In genomic region chr8:91134070-91134475, GRCm38 (mm10) we compare ENCODE assay signal across 7 mouse cellular contexts.
A peak's percentile ranks its signal among the peaks of the same experiment; 100 is the strongest.
DNase-seq lines count a peak whose midpoint lies in the region; ATAC-seq and TF ChIP-seq lines count a peak whose summit lies in the region.

No protein-coding gene starts in this region.

- peak; percentile 99; the same call in 1 of the 2 replicates for ATAC-seq in embryonic facial prominence, embryonic 13.5 days (ENCODE audit: insufficient number of reproducible peaks, insufficient read depth, low FRiP score, low TSS enrichment, low read depth)
- peak; percentile 99 for ATAC-seq in limb, embryonic 12.5 days (ENCODE audit: insufficient number of reproducible peaks, insufficient read depth, low FRiP score, low TSS enrichment, low read depth)
- ATAC-seq in midbrain, embryonic 15.5 days (replicated peaks) = peak; percentile 99

- no peaks in the 10 kb centered on the region for H3K9me3 ChIP-seq in embryonic facial prominence, embryonic 13.5 days
- H3K9me3 ChIP-seq in limb, embryonic 12.5 days = no peaks in the 10 kb centered on the region
- H3K9me3 ChIP-seq in midbrain, embryonic 15.5 days = no peaks in the 10 kb centered on the region

- TF ChIP-seq CTCF in kidney, adult 2 months (conservative IDR thresholded peaks at IDR 0.05; ENCODE audit: insufficient read depth, insufficient read length, low read depth, low read length) = peak; percentile 24; the same call in 1 of the 2 replicates
- no peak for TF ChIP-seq CTCF in spleen, adult 2 months (IDR thresholded peaks at IDR 0.05; ENCODE audit: extremely low read depth, insufficient read depth, insufficient read length, insufficient replicate concordance)

- H3K9ac ChIP-seq in embryonic facial prominence, embryonic 13.5 days = peak overlapping the region; percentile 75
- peak overlapping the region; percentile 70; the same call in 1 of the 2 replicates for H3K9ac ChIP-seq in limb, embryonic 12.5 days (replicated peaks)
- H3K9ac ChIP-seq in midbrain, embryonic 15.5 days = peak overlapping the region; percentile 26; the same call in 1 of the 2 replicates

- peaks cover 11% of the 10 kb centered on the region for H3K36me3 ChIP-seq in embryonic facial prominence, embryonic 13.5 days
- H3K36me3 ChIP-seq in kidney, adult 2 months (ENCODE audit: control insufficient read depth, insufficient read depth, low read length) = peaks cover 2% of the 10 kb centered on the region; the same call in 1 of the 2 replicates
- H3K36me3 ChIP-seq in limb, embryonic 12.5 days = peaks cover 13% of the 10 kb centered on the region
- H3K36me3 ChIP-seq in midbrain, embryonic 15.5 days (replicated peaks) = no peaks in the 10 kb centered on the region; the same call in 1 of the 2 replicates
- 0 out of 2 replicates have a peak, but pooled peaks cover under 1% of the 10 kb centered on the region for H3K36me3 ChIP-seq in spleen, adult 2 months (ENCODE audit: control insufficient read depth, insufficient read depth, low read length)

- peak overlapping the region; percentile 56 for H3K4me2 ChIP-seq in embryonic facial prominence, embryonic 13.5 days
- peak overlapping the region; percentile 90 for H3K4me2 ChIP-seq in limb, embryonic 12.5 days
- H3K4me2 ChIP-seq in midbrain, embryonic 15.5 days = peak overlapping the region; percentile 48

- peak; percentile 99 to 100 for DNase-seq in adrenal gland, postnatal 36 days
- DNase-seq in heart, adult 18-20 months = peak; percentile 99 to 100
- DNase-seq in kidney, adult 2 months = peak; percentile 100
- DNase-seq in spleen, adult 2 months (ENCODE audit: low read depth in 1 of 2, low spot score in 2 of 2) = peak; percentile 97 to 99

- peak overlapping the region; percentile 78 for H3K27ac ChIP-seq in embryonic facial prominence, embryonic 13.5 days
- peak overlapping the region; percentile 97 for H3K27ac ChIP-seq in kidney, adult 2 months (ENCODE audit: insufficient read depth, low read depth, low read length)
- peak overlapping the region; percentile 45 for H3K27ac ChIP-seq in limb, embryonic 12.5 days
- H3K27ac ChIP-seq in midbrain, embryonic 15.5 days = peak overlapping the region; percentile 84
- peak overlapping the region; percentile 43 for H3K27ac ChIP-seq in spleen, adult 2 months (ENCODE audit: insufficient read depth, low read length)

- peaks cover 11% of the 10 kb centered on the region for H3K4me1 ChIP-seq in embryonic facial prominence, embryonic 13.5 days
- peaks cover 20% of the 10 kb centered on the region for H3K4me1 ChIP-seq in kidney, adult 2 months (ENCODE audit: control insufficient read depth, insufficient read depth, low read length)
- peaks cover 16% of the 10 kb centered on the region for H3K4me1 ChIP-seq in limb, embryonic 12.5 days (replicated peaks)
- H3K4me1 ChIP-seq in midbrain, embryonic 15.5 days = peaks cover 23% of the 10 kb centered on the region
- H3K4me1 ChIP-seq in spleen, adult 2 months (ENCODE audit: control insufficient read depth, insufficient read depth, insufficient read length) = no peaks in the 10 kb centered on the region; the same call in 1 of the 2 replicates

- peak overlapping the region; percentile 78 for H3K4me3 ChIP-seq in embryonic facial prominence, embryonic 13.5 days
- peak overlapping the region; percentile 42 for H3K4me3 ChIP-seq in kidney, adult 2 months (ENCODE audit: insufficient read depth, low read depth, low read length)
- H3K4me3 ChIP-seq in limb, embryonic 12.5 days (replicated peaks) = peak overlapping the region; percentile 86
- H3K4me3 ChIP-seq in midbrain, embryonic 15.5 days = peak overlapping the region; percentile 92
- peak overlapping the region; percentile 37 for H3K4me3 ChIP-seq in spleen, adult 2 months (ENCODE audit: extremely low read depth, insufficient read depth, insufficient read length)

- peak; percentile 99 for TF ChIP-seq POLR2A in kidney, adult 2 months (IDR thresholded peaks at IDR 0.05; ENCODE audit: low read depth, low read length)
- no peak for TF ChIP-seq POLR2A in spleen, adult 2 months (IDR thresholded peaks at IDR 0.05; ENCODE audit: low read depth, low read length)

- H3K27me3 ChIP-seq in embryonic facial prominence, embryonic 13.5 days = no peaks in the 10 kb centered on the region
- no peaks in the 10 kb centered on the region for H3K27me3 ChIP-seq in kidney, adult 2 months (replicated peaks; ENCODE audit: control insufficient read depth, insufficient read depth, low read length)
- H3K27me3 ChIP-seq in limb, embryonic 12.5 days = no peaks in the 10 kb centered on the region
- H3K27me3 ChIP-seq in midbrain, embryonic 15.5 days (replicated peaks) = no peaks in the 10 kb centered on the region
- no peaks in the 10 kb centered on the region for H3K27me3 ChIP-seq in spleen, adult 2 months (ENCODE audit: control insufficient read depth, insufficient read depth, low read length)

- WGBS in embryonic facial prominence, embryonic 13.5 days = under 1% methylated on average over 24 of the region's 24 CpGs
- WGBS in kidney, adult 2 months = 1% methylated on average over 24 of the region's 24 CpGs
- WGBS in limb, embryonic 12.5 days = under 1% methylated on average over 24 of the region's 24 CpGs
- WGBS in midbrain, embryonic 15.5 days = 0% methylated on average over 24 of the region's 24 CpGs
- under 1% methylated on average over 24 of the region's 24 CpGs for WGBS in spleen, adult 2 months

Comparison
In these comparisons a context has a peak if more than half of its experiments do, and no peak if none do; other contexts are left out.
1. Peak in every context shown above with its lines: DNase-seq, ATAC-seq, H3K4me3 ChIP-seq and H3K27ac ChIP-seq.
2. H3K27ac ChIP-seq: peak in every context shown above with its lines; median percentile 97 in kidney, adult 2 months; 84 in midbrain, embryonic 15.5 days; 78 in embryonic facial prominence, embryonic 13.5 days; 45 in limb, embryonic 12.5 days; 43 in spleen, adult 2 months.
3. H3K4me3 ChIP-seq: peak in every context shown above with its lines; median percentile 92 in midbrain, embryonic 15.5 days; 86 in limb, embryonic 12.5 days; 78 in embryonic facial prominence, embryonic 13.5 days; 42 in kidney, adult 2 months; 37 in spleen, adult 2 months.